Mouse (Mus musculus) hindbrain, embryonic 12.5 days (tissue): ENCODE measurements at regions not wholly inside any gene's neighbourhood (a gene's known extent, or its start where the extent isn't known, plus 50 kb on each side); places are given as distances from the start of the nearest gene placed in this dataset.
"Not testable (repeated sequence)": the region's sequence is repeated elsewhere in the genome, so short reads cannot be mapped to it uniquely, and the experiment has no call there.

Experiments used
- ATAC-seq: fragments of 200-750 bp; cut with Nextera tagmentation; 2 replicates; pipeline ENCODE4 v1.8.0; 2017; ENCODE audit warnings: moderate TSS enrichment; ENCODE audit not compliant: low FRiP score
- H3K27ac ChIP-seq: fragments of 300-500 bp; sonication (generic); 2 replicates; pipeline ENCODE4 v1.5.1; 2016; ENCODE audit warnings: mild to moderate bottlenecking
- H3K27me3 ChIP-seq: fragments of 300-500 bp; sonication (generic); 2 replicates; pipeline ENCODE4 v1.6.1; 2016; ENCODE audit warnings: mild to moderate bottlenecking
- H3K36me3 ChIP-seq: fragments of 300-500 bp; sonication (generic); 2 replicates; pipeline ENCODE4 v1.6.1; 2016; ENCODE audit warnings: mild to moderate bottlenecking
- H3K4me1 ChIP-seq: fragments of 300-500 bp; sonication (generic); 2 replicates; pipeline ENCODE4 v1.6.1; 2016
- H3K4me2 ChIP-seq: fragments of 300-500 bp; sonication (generic); replicated peaks from 2 replicates; pipeline ENCODE4 v1.6.1; 2016; ENCODE audit warnings: mild to moderate bottlenecking
- H3K4me3 ChIP-seq: fragments of 300-500 bp; sonication (generic); 2 replicates; pipeline ENCODE4 v1.5.1; 2016; ENCODE audit warnings: mild to moderate bottlenecking
- H3K9ac ChIP-seq: fragments of 300-500 bp; sonication (generic); 2 replicates; pipeline ENCODE4 v1.6.1; 2016; ENCODE audit warnings: mild to moderate bottlenecking, moderate library complexity
- H3K9me3 ChIP-seq: fragments of 300-500 bp; sonication (generic); replicated peaks from 2 replicates; pipeline ENCODE4 v1.6.1; 2016; ENCODE audit warnings: mild to moderate bottlenecking
- WGBS: fragments of 180-500 bp; shearing (Covaris S2); methylation state at CpG from one replicate; pipeline ENCODE4 v1.1.7; 2016; 5-methylcytosine and 5-hydroxymethylcytosine counted together

GRCm38 (mm10) chr19:54151766-54152165, 107.8 kb downstream of the Adra2a start:
- not testable (repeated sequence) for H3K36me3 ChIP-seq, H3K9ac ChIP-seq, H3K27me3 ChIP-seq, H3K4me1 ChIP-seq, H3K4me3 ChIP-seq, ATAC-seq, H3K27ac ChIP-seq, H3K4me2 ChIP-seq, H3K9me3 ChIP-seq
- 93% methylated on average over 1 of the region's 1 CpGs for WGBS

- H3K9me3 ChIP-seq: no peaks in the 10 kb centered on the region
- H3K4me1 ChIP-seq: no peaks in the 10 kb centered on the region
- no peak overlapping the region for H3K27ac ChIP-seq
- no peak overlapping the region for H3K4me3 ChIP-seq
- no peak for ATAC-seq
- H3K36me3 ChIP-seq: no peaks in the 10 kb centered on the region
- H3K4me2 ChIP-seq: no peak overlapping the region
- 78% methylated on average over 4 of the region's 4 CpGs for WGBS
- no peak overlapping the region for H3K9ac ChIP-seq
- H3K27me3 ChIP-seq: no peaks in the 10 kb centered on the region
Measured at GRCm38 (mm10) chr19:54154400-54154799, 110.4 kb downstream of the Adra2a start.

- Histone ChIP-seq H3K4me1 (peaks cover 5% of the 10 kb centered on the region; the same call in 1 of the 2 replicates), H3K9me3 (no peaks in the 10 kb centered on the region), H3K27ac (no peak overlapping the region), H3K4me3 (no peak overlapping the region), H3K9ac (no peak overlapping the region), H3K36me3 (no peaks in the 10 kb centered on the region), H3K27me3 (no peaks in the 10 kb centered on the region; the same call in 1 of the 2 replicates), H3K4me2 (no peak overlapping the region)
- no peak for ATAC-seq
- WGBS: 43% methylated on average over 2 of the region's 2 CpGs
Measured at GRCm38 (mm10) chr19:54170361-54170760, 126.4 kb downstream of the Adra2a start.

- Histone ChIP-seq H3K27ac (no peak overlapping the region), H3K4me3 (no peak overlapping the region), H3K27me3 (no peaks in the 10 kb centered on the region; the same call in 1 of the 2 replicates), H3K36me3 (no peaks in the 10 kb centered on the region), H3K9ac (no peak overlapping the region), H3K4me1 (peaks cover 5% of the 10 kb centered on the region; the same call in 1 of the 2 replicates), H3K4me2 (no peak overlapping the region), H3K9me3 (no peaks in the 10 kb centered on the region)
- ATAC-seq: no peak
- 84% methylated on average over 14 of the region's 14 CpGs for WGBS
Measured at GRCm38 (mm10) chr19:54174090-54175055, 130.4 kb downstream of the Adra2a start.

- Histone ChIP-seq H3K4me3 (no peak overlapping the region), H3K27me3 (no peaks in the 10 kb centered on the region; the same call in 1 of the 2 replicates), H3K36me3 (no peaks in the 10 kb centered on the region), H3K4me2 (no peak overlapping the region), H3K27ac (no peak overlapping the region), H3K9ac (no peak overlapping the region), H3K9me3 (no peaks in the 10 kb centered on the region), H3K4me1 (peaks cover 4% of the 10 kb centered on the region; the same call in 1 of the 2 replicates)
- ATAC-seq: no peak
- WGBS: 50% methylated on average over 7 of the region's 7 CpGs
Measured at GRCm38 (mm10) chr19:54175766-54176165, 131.8 kb downstream of the Adra2a start.

- Histone ChIP-seq H3K27ac (no peak overlapping the region), H3K27me3 (no peaks in the 10 kb centered on the region), H3K9ac (no peak overlapping the region), H3K4me2 (no peak overlapping the region), H3K9me3 (no peaks in the 10 kb centered on the region), H3K36me3 (no peaks in the 10 kb centered on the region), H3K4me1 (no peaks in the 10 kb centered on the region), H3K4me3 (no peak overlapping the region)
- no peak for ATAC-seq
- WGBS: 75% methylated on average over 6 of the region's 6 CpGs
Measured at GRCm38 (mm10) chr19:54177491-54177890, 133.5 kb downstream of the Adra2a start.

GRCm38 (mm10) chr19:54200407-54200806, 156.5 kb downstream of the Adra2a start:
- ATAC-seq: no peak
- no peak overlapping the region for H3K4me3 ChIP-seq
- no peaks in the 10 kb centered on the region for H3K9me3 ChIP-seq
- no peak overlapping the region for H3K4me2 ChIP-seq
- H3K4me1 ChIP-seq: 0 out of 2 replicates have a peak, but pooled peaks cover under 1% of the 10 kb centered on the region
- no peaks in the 10 kb centered on the region for H3K36me3 ChIP-seq
- H3K27ac ChIP-seq: no peak overlapping the region
- 81% methylated on average over 6 of the region's 6 CpGs for WGBS
- no peak overlapping the region for H3K9ac ChIP-seq
- no peaks in the 10 kb centered on the region for H3K27me3 ChIP-seq

- H3K4me3 ChIP-seq: no peak overlapping the region
- H3K9me3 ChIP-seq: no peaks in the 10 kb centered on the region
- H3K4me2 ChIP-seq: no peak overlapping the region
- 80% methylated on average over 6 of the region's 6 CpGs for WGBS
- H3K4me1 ChIP-seq: no peaks in the 10 kb centered on the region
- no peak overlapping the region for H3K27ac ChIP-seq
- H3K36me3 ChIP-seq: no peaks in the 10 kb centered on the region
- no peak overlapping the region for H3K9ac ChIP-seq
- no peak for ATAC-seq
- H3K27me3 ChIP-seq: no peaks in the 10 kb centered on the region
Measured at GRCm38 (mm10) chr19:54202456-54202855, 158.5 kb downstream of the Adra2a start.

- no peaks in the 10 kb centered on the region for H3K9me3 ChIP-seq
- H3K4me3 ChIP-seq: no peak overlapping the region
- H3K36me3 ChIP-seq: no peaks in the 10 kb centered on the region
- 77% methylated on average over 6 of the region's 6 CpGs for whole genome bisulfite sequencing
- no peak overlapping the region for H3K9ac ChIP-seq
- H3K4me1 ChIP-seq: no peaks in the 10 kb centered on the region
- no peak overlapping the region for H3K4me2 ChIP-seq
- H3K27ac ChIP-seq: no peak overlapping the region
- no peak for ATAC-seq
- H3K27me3 ChIP-seq: no peaks in the 10 kb centered on the region
Measured at GRCm38 (mm10) chr19:54206819-54207218, 162.9 kb downstream of the Adra2a start.

GRCm38 (mm10) chr19:54212169-54212568, 168.2 kb downstream of the Adra2a start:
- no peak overlapping the region for H3K9ac ChIP-seq
- H3K4me2 ChIP-seq: no peak overlapping the region

GRCm38 (mm10) chr19:54244176-54244575, 200.2 kb downstream of the Adra2a start:
- no peak overlapping the region for H3K27ac ChIP-seq
- no peak for ATAC-seq
- H3K4me1 ChIP-seq: no peaks in the 10 kb centered on the region
- no peaks in the 10 kb centered on the region for H3K9me3 ChIP-seq
- H3K4me2 ChIP-seq: no peak overlapping the region
- H3K27me3 ChIP-seq: no peaks in the 10 kb centered on the region
- H3K36me3 ChIP-seq: no peaks in the 10 kb centered on the region
- H3K9ac ChIP-seq: no peak overlapping the region
- no peak overlapping the region for H3K4me3 ChIP-seq
- 71% methylated on average over 6 of the region's 6 CpGs for WGBS

More at GRCm38 (mm10) chr19:54212169-54212568, 168.2 kb downstream of the Adra2a start:
- no peaks in the 10 kb centered on the region for H3K27me3 ChIP-seq
- H3K4me1 ChIP-seq: no peaks in the 10 kb centered on the region
- H3K9me3 ChIP-seq: no peaks in the 10 kb centered on the region
- no peak for ATAC-seq
- H3K36me3 ChIP-seq: no peaks in the 10 kb centered on the region
- H3K4me3 ChIP-seq: no peak overlapping the region
- H3K27ac ChIP-seq: no peak overlapping the region
- WGBS: 81% methylated on average over 7 of the region's 7 CpGs

GRCm38 (mm10) chr19:54248256-54248936, 204.4 kb downstream of the Adra2a start:
- H3K9me3 ChIP-seq: no peaks in the 10 kb centered on the region
- H3K27ac ChIP-seq: no peak overlapping the region
- H3K9ac ChIP-seq: no peak overlapping the region
- H3K27me3 ChIP-seq: no peaks in the 10 kb centered on the region
- WGBS: 26% methylated on average over 6 of the region's 6 CpGs
- no peak for ATAC-seq
- H3K4me1 ChIP-seq: no peaks in the 10 kb centered on the region
- no peaks in the 10 kb centered on the region for H3K36me3 ChIP-seq
- H3K4me3 ChIP-seq: no peak overlapping the region
- H3K4me2 ChIP-seq: no peak overlapping the region
